Mouse (Mus musculus) cerebellum, adult 2 months (tissue): ENCODE data around the gene Gtpbp1. TPM values are rescaled to one million over a fixed set of nuclear protein-coding genes. Genes with fewer than 3 reads are reported as not detected.

Source experiments
- DNase-seq, 2 experiments: peaks; one replicate each; pipeline ENCODE4 v3.0.0; 2021
- H3K27ac ChIP-seq: fragments of 200-500 bp; 2 replicates; pipeline ENCODE4 v1.5.1; 2012; ENCODE audit warnings: low read length, control low read depth, inconsistent platforms; ENCODE audit not compliant: insufficient read depth
- H3K27me3 ChIP-seq: fragments of 200-500 bp; 2 replicates; pipeline ENCODE4 v1.6.1; 2012; ENCODE audit warnings: inconsistent platforms, mild to moderate bottlenecking, low read length, moderate library complexity; ENCODE audit not compliant: control insufficient read depth, insufficient read depth
- H3K4me1 ChIP-seq: fragments of 200-500 bp; 2 replicates; pipeline ENCODE4 v1.6.1; 2011; ENCODE audit warnings: low read length; ENCODE audit not compliant: control insufficient read depth, insufficient read depth
- H3K4me3 ChIP-seq: fragments of 200-500 bp; replicated peaks from 2 replicates; pipeline ENCODE3; 2011; ENCODE audit warnings: mild to moderate bottlenecking, low read depth, low read length, control low read depth; ENCODE audit not compliant: insufficient read depth
- CTCF ChIP-seq: fragments of 200-500 bp; IDR thresholded peaks from 2 replicates; pipeline ENCODE4 v1.5.1; 2011; ENCODE audit warnings: low read depth, mild to moderate bottlenecking, control low read depth, low read length, moderate library complexity, borderline replicate concordance; ENCODE audit not compliant: insufficient read depth
- POLR2A ChIP-seq: fragments of 200-500 bp; IDR thresholded peaks from 2 replicates; pipeline ENCODE4 v1.6.1; 2011; ENCODE audit warnings: low read length, control low read depth, borderline replicate concordance; ENCODE audit not compliant: insufficient read depth
- WGBS: fragments of 180-500 bp; shearing (Covaris S2); methylation state at CpG from one replicate; pipeline ENCODE4 v1.1.7; 2018; 5-methylcytosine and 5-hydroxymethylcytosine counted together
- polyA plus RNA-seq: library from polyadenylated mRNA; depleted of rRNA; stranded (reverse); fragments of >200 nt; gene quantifications from 2 replicates; pipeline ENCODE4 v1.2.3, GENCODE M21; 2012

The Gtpbp1 gene
- polyA plus RNA-seq, 1 experiment: 52.5 TPM

DNA sequence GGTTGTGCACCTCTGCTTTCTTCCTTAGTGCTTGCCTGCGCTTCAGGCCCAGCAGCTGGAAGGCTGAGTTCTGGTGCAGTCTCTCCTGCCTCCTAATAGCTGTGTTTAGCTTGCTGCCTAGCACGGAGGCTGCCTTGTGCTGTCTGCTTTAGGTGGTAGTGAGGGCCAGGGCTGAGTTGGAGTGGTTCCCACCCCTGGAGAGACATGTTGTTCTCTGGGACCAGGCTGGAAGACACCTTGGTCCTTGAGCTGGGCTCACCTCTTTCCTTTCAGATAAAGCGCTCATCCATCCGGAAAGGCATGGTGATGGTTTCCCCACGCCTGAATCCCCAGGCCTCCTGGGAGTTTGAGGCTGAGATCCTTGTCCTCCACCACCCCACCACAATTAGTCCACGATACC, 26.1 kb downstream of the Gtpbp1 start:
- TF ChIP-seq CTCF (no peak), POLR2A (no peak)
- peak overlapping the region; percentile 63 for H3K27ac ChIP-seq
- 36% methylated on average over 6 of the region's 6 CpGs for WGBS
- no peaks in the 10 kb centered on the region for H3K27me3 ChIP-seq
- no peak overlapping the region for H3K4me3 ChIP-seq
- H3K4me1 ChIP-seq: peaks cover 26% of the 10 kb centered on the region
- peak; percentile 71 to 76 for DNase-seq

DNA sequence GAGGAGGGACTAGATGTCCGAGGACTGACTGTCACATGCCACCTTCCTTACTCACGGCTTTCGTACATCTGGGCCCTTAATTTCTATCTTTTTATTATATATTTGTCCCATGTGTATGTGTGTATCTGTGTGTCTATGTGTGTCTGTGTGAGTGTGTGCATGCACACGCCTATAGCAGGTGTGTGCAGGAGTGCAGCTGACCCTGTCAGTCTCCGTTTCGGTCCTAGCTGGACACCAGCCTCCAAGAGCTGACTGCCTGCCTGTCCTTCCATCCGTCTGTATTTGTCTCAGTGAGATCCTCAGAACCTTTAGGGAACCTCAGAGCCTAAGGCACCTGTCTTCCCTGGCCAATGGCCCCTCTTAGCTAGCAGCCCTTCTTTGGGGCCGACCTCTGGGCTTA, 29.6 kb downstream of the Gtpbp1 start:
- no peak overlapping the region for H3K4me3 ChIP-seq
- H3K4me1 ChIP-seq: peaks cover 23% of the 10 kb centered on the region
- DNase-seq: no peak
- no peaks in the 10 kb centered on the region for H3K27me3 ChIP-seq
- no peak for TF ChIP-seq POLR2A
- TF ChIP-seq CTCF: no peak
- H3K27ac ChIP-seq: no peak overlapping the region
- WGBS: 93% methylated on average over 8 of the region's 8 CpGs

DNA sequence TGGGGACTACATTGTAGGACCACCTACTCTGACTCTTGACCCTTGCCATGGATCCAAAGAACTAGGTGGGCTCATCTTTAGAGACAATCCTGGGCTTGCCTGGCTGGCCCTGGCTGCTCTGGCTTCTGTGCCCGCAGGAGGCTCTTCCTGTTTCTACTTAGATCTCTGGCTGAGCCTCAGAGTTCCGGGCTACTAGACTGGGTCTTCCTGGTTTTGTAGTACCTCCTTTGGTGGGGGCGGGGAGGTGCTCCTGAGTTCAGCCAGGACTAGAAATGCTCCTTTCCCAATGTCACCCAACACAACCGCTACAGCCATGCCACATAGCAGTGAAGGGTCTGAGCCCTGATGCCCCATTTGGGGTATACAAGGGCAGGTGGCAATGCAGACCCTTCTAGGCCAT, 30.2 kb downstream of the Gtpbp1 start:
- no peak overlapping the region for H3K27ac ChIP-seq
- 88% methylated on average over 4 of the region's 4 CpGs for WGBS
- H3K4me1 ChIP-seq: peaks cover 18% of the 10 kb centered on the region
- no peaks in the 10 kb centered on the region for H3K27me3 ChIP-seq
- no peak for DNase-seq
- no peak overlapping the region for H3K4me3 ChIP-seq
- TF ChIP-seq CTCF (no peak), POLR2A (no peak)

DNA sequence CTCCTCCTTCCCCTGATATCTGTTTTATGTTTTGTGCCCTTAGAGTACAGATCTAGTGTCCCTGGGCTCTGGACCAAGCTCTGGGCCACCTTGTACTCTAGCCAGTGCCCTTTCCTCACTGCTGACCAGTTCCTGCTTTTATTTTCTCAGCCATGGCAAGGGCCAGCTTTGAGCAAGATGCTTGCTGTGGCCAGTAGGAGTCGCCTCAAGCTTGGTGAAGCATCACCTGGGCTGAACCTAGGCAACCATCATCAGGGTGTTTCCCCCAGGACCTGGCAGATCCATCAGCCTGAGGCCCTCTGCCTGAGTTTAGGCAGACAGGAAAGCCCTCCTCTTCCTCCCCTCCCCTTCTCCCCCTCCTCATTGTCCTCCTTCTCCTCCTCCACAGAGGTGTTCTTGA, 32.8 kb downstream of the Gtpbp1 start:
- TF ChIP-seq CTCF (peak; percentile 75), POLR2A (no peak)
- Histone ChIP-seq H3K27me3 (no peaks in the 10 kb centered on the region), H3K4me3 (no peak overlapping the region), H3K4me1 (peaks cover 2% of the 10 kb centered on the region), H3K27ac (no peak overlapping the region)
- peak; percentile 52 to 58 for DNase-seq
- WGBS: 24% methylated on average over 1 of the region's 1 CpGs

DNA sequence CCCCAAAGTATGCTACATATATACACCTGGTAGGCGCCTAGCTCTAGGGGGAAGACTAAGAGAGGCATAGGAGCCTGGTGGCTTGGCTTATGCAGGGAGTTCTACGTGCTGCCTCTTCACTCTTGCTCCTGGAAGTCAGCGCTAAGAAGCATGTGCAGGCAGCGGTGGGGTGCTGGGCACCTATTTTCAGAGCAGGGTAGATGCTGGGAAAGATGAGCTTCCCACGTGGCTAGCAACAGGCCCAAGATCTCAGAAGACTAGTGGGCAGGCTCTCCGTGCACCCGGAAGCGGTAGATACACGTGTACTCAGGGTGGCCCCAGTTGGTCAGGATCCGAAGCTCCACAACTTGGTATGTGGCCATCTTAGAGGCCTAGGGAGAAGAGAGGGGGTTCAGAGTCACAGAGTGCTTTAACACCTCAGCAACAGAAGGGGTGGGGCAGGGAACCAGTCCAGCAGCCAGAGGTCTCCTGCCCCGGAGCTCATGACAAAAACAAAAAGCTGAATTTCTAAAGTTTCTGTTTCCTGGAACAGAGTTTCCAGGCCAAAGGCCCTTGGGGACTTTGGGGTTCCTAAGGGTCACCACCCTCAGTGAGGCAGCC, 34.6 kb downstream of the Gtpbp1 start:
- Histone ChIP-seq H3K4me3 (no peak overlapping the region), H3K4me1 (peaks cover 9% of the 10 kb centered on the region), H3K27ac (no peak overlapping the region), H3K27me3 (no peaks in the 10 kb centered on the region)
- WGBS: 83% methylated on average over 11 of the region's 11 CpGs
- DNase-seq: no peak
- TF ChIP-seq CTCF (no peak), POLR2A (no peak)

DNA sequence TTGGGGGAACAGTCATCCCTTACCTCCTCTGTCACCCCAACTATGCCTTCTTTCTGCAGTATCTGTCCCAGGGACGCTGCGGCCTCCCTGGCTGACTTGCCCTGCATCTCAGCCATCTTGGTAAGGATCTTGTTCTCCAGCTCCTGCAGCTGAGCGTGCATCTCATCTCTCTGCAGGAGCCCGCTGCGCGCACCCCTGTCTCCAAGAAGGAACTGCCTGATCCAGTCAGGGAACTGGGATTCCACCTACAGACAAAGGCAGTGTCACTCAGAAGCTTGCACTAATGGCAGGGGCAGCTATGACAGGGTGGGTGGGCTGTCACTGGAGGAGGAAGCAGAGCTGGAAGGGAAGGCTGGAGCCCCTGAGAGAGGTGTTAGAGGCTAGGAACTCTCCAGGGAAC, 37.2 kb downstream of the Gtpbp1 start:
- H3K27me3 ChIP-seq: no peaks in the 10 kb centered on the region
- no peak for DNase-seq
- no peak overlapping the region for H3K4me3 ChIP-seq
- H3K4me1 ChIP-seq: peaks cover 9% of the 10 kb centered on the region
- TF ChIP-seq POLR2A (no peak), CTCF (no peak)
- WGBS: 69% methylated on average over 6 of the region's 6 CpGs
- H3K27ac ChIP-seq: 0 out of 2 replicates have a peak overlapping the region, but pooled peaks have one; percentile 58

DNA sequence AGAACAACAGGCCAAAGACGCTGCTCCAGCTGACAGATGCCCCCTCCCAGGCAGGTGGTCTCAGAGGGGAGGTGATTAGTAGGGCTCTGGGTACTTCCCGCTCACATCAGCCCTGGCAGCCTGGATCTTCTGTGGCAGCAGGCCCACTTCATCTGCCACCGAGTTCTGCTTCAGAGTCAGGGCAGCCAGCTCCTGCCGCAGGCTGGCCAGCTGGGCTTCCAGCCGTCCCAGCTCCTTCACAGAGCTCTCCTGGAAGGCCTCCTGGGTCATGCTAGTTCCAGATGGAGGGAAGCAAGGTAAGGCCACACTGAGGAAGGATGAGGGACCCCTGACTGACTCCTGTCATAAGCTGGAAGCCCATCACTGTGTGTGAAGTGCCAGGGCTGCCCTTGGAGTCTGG, 37.7 kb downstream of the Gtpbp1 start:
- peak; percentile 53 to 62 for DNase-seq
- H3K4me3 ChIP-seq: no peak overlapping the region
- no peak for TF ChIP-seq CTCF
- 17% methylated on average over 5 of the region's 5 CpGs for WGBS
- H3K27me3 ChIP-seq: no peaks in the 10 kb centered on the region
- H3K4me1 ChIP-seq: peaks cover 9% of the 10 kb centered on the region
- H3K27ac ChIP-seq: 0 out of 2 replicates have a peak overlapping the region, but pooled peaks have one; percentile 58

DNA sequence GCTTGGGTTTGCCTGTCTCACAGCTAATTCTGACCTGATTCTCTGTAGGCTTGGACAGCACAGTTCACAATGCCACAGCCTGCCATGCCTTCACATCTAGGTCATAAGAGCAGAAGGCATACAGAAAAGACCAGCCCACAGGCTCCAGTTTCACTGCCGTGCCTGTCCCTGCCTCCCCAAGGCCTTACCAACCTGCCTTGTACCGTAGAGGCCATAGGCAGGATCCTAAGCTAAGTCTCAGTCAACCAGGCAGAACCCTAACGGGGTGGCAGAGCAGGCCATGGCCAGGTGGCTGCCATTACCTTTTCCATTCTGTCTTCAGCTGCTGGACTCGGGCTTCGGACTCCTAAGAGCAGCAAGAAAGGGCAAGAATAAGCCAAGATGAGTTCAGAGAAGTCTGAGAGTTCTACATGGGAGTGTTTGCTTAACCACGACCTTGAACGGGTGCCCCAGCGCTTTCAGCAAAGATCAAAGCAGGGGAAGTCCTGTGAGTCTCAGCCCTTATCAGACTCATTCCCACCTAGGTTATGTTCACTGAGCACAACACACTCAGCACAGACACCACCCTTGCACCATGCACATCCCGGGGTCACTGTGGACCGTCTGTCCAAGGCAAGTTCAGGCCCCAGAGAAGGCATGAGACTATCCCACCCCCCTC, 38.2 kb downstream of the Gtpbp1 start:
- Histone ChIP-seq H3K4me3 (no peak overlapping the region), H3K27me3 (no peaks in the 10 kb centered on the region), H3K27ac (0 out of 2 replicates have a peak overlapping the region, but pooled peaks have one; percentile 58), H3K4me1 (peaks cover 9% of the 10 kb centered on the region)
- peak in 1 of 2 experiments; percentile 58 for DNase-seq
- WGBS: 66% methylated on average over 10 of the region's 10 CpGs
- no peak for TF ChIP-seq CTCF
- TF ChIP-seq POLR2A: no peak
